Mouse (Mus musculus) brain, embryonic 18.5 days (tissue): ENCODE data around the gene Calcoco2.
"Not testable (repeated sequence)": the region's sequence is repeated elsewhere in the genome, so short reads cannot be mapped to it uniquely, and the experiment has no call there.

ENCODE experiments used
- DNase-seq: peaks from one replicate; pipeline ENCODE4 v3.0.0-alpha.2; 2012; ENCODE audit warnings: low read depth, low spot score

Calcoco2 gene

GRCm38 (mm10) chr11:96111751-96112150 lies at the start of gene Calcoco2:
Gene Calcoco2 (minus strand): TSS chr11:96111964.
- DNase-seq, result no peak

- DNase-seq, result no peak
Observed at GRCm38 (mm10) chr11:96147471-96147870, 35.7 kb upstream of the Calcoco2 start.

GRCm38 (mm10) chr11:96145622-96146270 lies 34.0 kb upstream of the Calcoco2 start:
- no peak for DNase-seq

GRCm38 (mm10) chr11:96143766-96144165 lies 32.0 kb upstream of the Calcoco2 start:
- no peak for DNase-seq

GRCm38 (mm10) chr11:96140726-96141175 lies 29.0 kb upstream of the Calcoco2 start:
- DNase-seq, result no peak

- DNase-seq, result no peak
Observed at GRCm38 (mm10) chr11:96135847-96136246, 24.1 kb upstream of the Calcoco2 start.

- DNase-seq, result no peak
Observed at GRCm38 (mm10) chr11:96133239-96133865, 21.6 kb upstream of the Calcoco2 start, which contains the start of gene Ttll6. Gene Ttll6 (plus strand): TSS chr11:96133786.

GRCm38 (mm10) chr11:96130606-96131005 lies 18.8 kb upstream of the Calcoco2 start:
- no peak for DNase-seq

GRCm38 (mm10) chr11:96124052-96124914 lies 12.5 kb upstream of the Calcoco2 start:
- DNase-seq, result no peak

GRCm38 (mm10) chr11:96122806-96123205 lies 11.0 kb upstream of the Calcoco2 start:
- DNase-seq, result not testable (repeated sequence)

- DNase-seq, result no peak
Observed at GRCm38 (mm10) chr11:96119401-96119800, 7.6 kb upstream of the Calcoco2 start.

GRCm38 (mm10) chr11:96116925-96117324 lies 5.2 kb upstream of the Calcoco2 start:
- not testable (repeated sequence) for DNase-seq

- DNase-seq, result no peak
Observed at GRCm38 (mm10) chr11:96116116-96116515, 4.4 kb upstream of the Calcoco2 start.

- DNase-seq, result no peak
Observed at GRCm38 (mm10) chr11:96115416-96115815, 3.7 kb upstream of the Calcoco2 start.

- DNase-seq, result no peak
Observed at GRCm38 (mm10) chr11:96114077-96114476, 2.3 kb upstream of the Calcoco2 start.

- DNase-seq, result not testable (repeated sequence)
Observed at GRCm38 (mm10) chr11:96110950-96111349, 814 bp downstream of the Calcoco2 start.

GRCm38 (mm10) chr11:96108376-96108775 lies 3.4 kb downstream of the Calcoco2 start:
- no peak for DNase-seq

GRCm38 (mm10) chr11:96093361-96093760 lies 18.4 kb downstream of the Calcoco2 start:
- no peak for DNase-seq

- DNase-seq, result no peak
Observed at GRCm38 (mm10) chr11:96092674-96093291, 19.0 kb downstream of the Calcoco2 start.

- no peak for DNase-seq
Observed at GRCm38 (mm10) chr11:96091073-96091472, 20.7 kb downstream of the Calcoco2 start.

GRCm38 (mm10) chr11:96087981-96088380 lies 23.8 kb downstream of the Calcoco2 start:
- no peak for DNase-seq

- DNase-seq, result no peak
Observed at GRCm38 (mm10) chr11:96082682-96083081, 29.1 kb downstream of the Calcoco2 start.
